Mouse (Mus musculus) liver, adult 2 months (tissue): Measurements from ENCODE around the gene Stx16. TPM values are rescaled to one million over a fixed set of nuclear protein-coding genes. Genes with fewer than 3 reads are reported as not detected.

Experiments used
- DNase-seq: peaks from one replicate; pipeline ENCODE4 v3.0.0-alpha.2; 2011; ENCODE audit warnings: low read depth, low spot score; ENCODE audit errors: extremely low read depth
- H3K27ac ChIP-seq: fragments of 200-500 bp; replicated peaks from 2 replicates; pipeline ENCODE4 v1.5.1; 2012; ENCODE audit warnings: low read depth, mild to moderate bottlenecking, control low read depth, inconsistent platforms, low read length; ENCODE audit not compliant: insufficient read depth
- H3K27me3 ChIP-seq: fragments of 200-500 bp; 2 replicates; pipeline ENCODE4 v1.6.1; 2012; ENCODE audit warnings: mild to moderate bottlenecking, moderate library complexity, low read length, inconsistent platforms; ENCODE audit not compliant: control insufficient read depth, insufficient read depth
- H3K36me3 ChIP-seq: fragments of 200-500 bp; 2 replicates; pipeline ENCODE4 v1.6.1; 2012; ENCODE audit warnings: low read length, inconsistent platforms; ENCODE audit not compliant: control insufficient read depth, insufficient read depth
- H3K4me1 ChIP-seq: fragments of 200-500 bp; 2 replicates; pipeline ENCODE4 v1.6.1; 2011; ENCODE audit warnings: low read length; ENCODE audit not compliant: control insufficient read depth, insufficient read depth
- H3K4me3 ChIP-seq: fragments of 200-500 bp; 2 replicates; pipeline ENCODE4 v1.5.1; 2011; ENCODE audit warnings: low read depth, mild to moderate bottlenecking, control low read depth, low read length, moderate library complexity; ENCODE audit not compliant: insufficient read depth
- H3K79me2 ChIP-seq: fragments of 200-500 bp; 2 replicates; pipeline ENCODE4 v1.6.1; 2012; ENCODE audit warnings: inconsistent platforms, mild to moderate bottlenecking, low read length, moderate library complexity; ENCODE audit not compliant: control insufficient read depth, insufficient read depth
- H3K9ac ChIP-seq: fragments of 200-500 bp; 2 replicates; pipeline ENCODE4 v1.6.1; 2012; ENCODE audit warnings: low read depth, mild to moderate bottlenecking, control low read depth, inconsistent platforms, low read length
- CTCF ChIP-seq: fragments of 200-500 bp; IDR thresholded peaks from 2 replicates; pipeline ENCODE4 v1.5.1; 2011; ENCODE audit warnings: low read depth, low read length, control low read depth
- POLR2A ChIP-seq: fragments of 200-500 bp; IDR thresholded peaks from 2 replicates; pipeline ENCODE4 v1.6.1; 2011; ENCODE audit warnings: low read length, control low read depth; ENCODE audit not compliant: insufficient read depth; ENCODE audit errors: extremely low read depth
- WGBS: fragments of 180-500 bp; shearing (Covaris S2); methylation state at CpG from one replicate; pipeline ENCODE4 v1.1.7; 2018; 5-methylcytosine and 5-hydroxymethylcytosine counted together
- polyA plus RNA-seq: library from polyadenylated mRNA; depleted of rRNA; stranded (reverse); fragments of >200 nt; gene quantifications from 2 replicates; pipeline ENCODE4 v1.2.3, GENCODE M21; 2012; rRNA removed
- total RNA-seq: library from RNA; depleted of rRNA; stranded (reverse); fragments of >200 nt; gene quantifications from 2 replicates; pipeline ENCODE4 v1.2.3, GENCODE M21; 2014; rRNA removed

Gene Stx16
- total and polyA plus RNA-seq, 2 experiments, result 10.5 to 14.6 TPM

DNA sequence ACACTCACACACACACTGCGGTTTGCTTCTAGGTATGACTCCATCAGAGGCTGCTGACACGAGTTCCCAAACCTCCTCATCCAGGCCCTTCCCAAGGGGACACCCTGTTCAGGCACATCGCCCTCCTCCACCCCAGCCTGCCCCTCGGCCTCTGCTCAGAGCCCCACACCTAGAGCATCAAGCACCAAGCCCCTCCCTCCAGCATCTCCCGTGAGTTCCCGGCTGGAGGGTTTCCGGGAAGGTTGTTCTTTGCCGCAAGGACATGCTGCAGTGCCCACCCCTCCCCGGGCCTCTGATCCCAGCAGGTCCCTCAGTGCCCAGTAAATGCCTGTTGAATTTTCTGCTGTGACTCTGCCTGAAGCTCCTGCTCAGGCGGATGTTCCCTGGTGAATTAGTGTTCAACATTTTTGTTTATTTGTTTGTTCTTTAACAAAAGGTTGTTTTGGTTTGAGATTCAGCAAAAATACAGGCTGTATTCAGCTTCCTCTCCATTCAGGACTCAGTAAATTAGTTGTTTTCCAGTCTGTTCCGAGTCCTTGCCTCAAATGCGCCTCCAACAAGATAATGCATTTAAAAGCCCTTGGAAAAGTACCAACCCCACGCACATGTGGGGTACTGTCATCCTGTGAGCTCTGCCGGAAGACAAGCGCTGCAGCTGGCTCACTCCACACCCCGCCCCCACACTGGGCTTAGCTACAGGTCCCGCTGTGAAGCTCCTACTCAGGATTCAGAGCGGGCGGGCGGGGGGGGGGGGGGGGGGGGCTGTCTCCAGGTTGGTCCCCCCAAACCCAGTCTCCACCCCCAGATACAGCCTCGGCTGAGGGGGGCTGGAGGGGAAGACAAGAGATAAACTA lies 50.6 kb downstream of the Stx16 start:
- no peak for DNase-seq
- H3K79me2 ChIP-seq, result no peaks in the 10 kb centered on the region
- no peak overlapping the region for H3K4me3 ChIP-seq
- no peak overlapping the region for H3K27ac ChIP-seq
- H3K9ac ChIP-seq, result no peak overlapping the region
- WGBS, result 27% methylated on average over 21 of the region's 21 CpGs
- no peak for TF ChIP-seq CTCF
- TF ChIP-seq POLR2A, result no peak
- no peaks in the 10 kb centered on the region for H3K27me3 ChIP-seq
- H3K4me1 ChIP-seq, result no peaks in the 10 kb centered on the region
- peaks cover 11% of the 10 kb centered on the region; the same call in 1 of the 2 replicates for H3K36me3 ChIP-seq

DNA sequence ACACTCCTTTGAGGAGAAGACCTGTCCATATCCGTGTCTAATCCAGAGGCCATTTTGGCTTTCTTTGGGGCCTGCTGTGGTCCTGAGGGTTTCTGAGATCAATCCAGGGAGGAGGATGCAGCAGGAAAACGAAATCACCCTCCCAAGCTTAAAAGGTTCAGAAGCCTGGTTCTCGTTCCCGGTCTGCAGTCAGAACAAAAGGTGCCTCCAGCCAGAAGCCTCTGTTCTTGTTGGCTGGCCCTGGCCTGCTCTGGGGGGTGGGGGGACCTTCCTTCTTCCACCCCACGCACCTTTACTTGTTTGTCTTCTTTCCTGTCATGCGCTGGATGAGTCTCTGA lies 51.2 kb downstream of the Stx16 start:
- no peak overlapping the region for H3K27ac ChIP-seq
- no peak for DNase-seq
- WGBS, result 70% methylated on average over 6 of the region's 6 CpGs
- no peaks in the 10 kb centered on the region for H3K79me2 ChIP-seq
- no peaks in the 10 kb centered on the region for H3K4me1 ChIP-seq
- H3K27me3 ChIP-seq, result no peaks in the 10 kb centered on the region
- no peak overlapping the region for H3K9ac ChIP-seq
- peaks cover 7% of the 10 kb centered on the region; the same call in 1 of the 2 replicates for H3K36me3 ChIP-seq
- TF ChIP-seq POLR2A (no peak), CTCF (no peak)
- H3K4me3 ChIP-seq, result no peak overlapping the region

GRCm38 (mm10) chr2:174128926-174129325 lies 52.8 kb downstream of the Stx16 start:
- 90% methylated on average over 6 of the region's 6 CpGs for WGBS
- TF ChIP-seq CTCF (no peak), POLR2A (no peak)

GRCm38 (mm10) chr2:174130468-174131097 lies 54.5 kb downstream of the Stx16 start:
- no peaks in the 10 kb centered on the region for H3K27me3 ChIP-seq
- H3K9ac ChIP-seq, result no peak overlapping the region
- no peaks in the 10 kb centered on the region for H3K79me2 ChIP-seq
- H3K4me3 ChIP-seq, result no peak overlapping the region
- H3K27ac ChIP-seq, result no peak overlapping the region
- H3K4me1 ChIP-seq, result peaks cover 2% of the 10 kb centered on the region; the same call in 1 of the 2 replicates
- WGBS, result 88% methylated on average over 8 of the region's 8 CpGs
- H3K36me3 ChIP-seq, result no peaks in the 10 kb centered on the region
- no peak for DNase-seq
- TF ChIP-seq POLR2A (no peak), CTCF (no peak)

More at GRCm38 (mm10) chr2:174128926-174129325, 52.8 kb downstream of the Stx16 start:
- DNase-seq, result no peak
- peaks cover 2% of the 10 kb centered on the region; the same call in 1 of the 2 replicates for H3K4me1 ChIP-seq
- H3K4me3 ChIP-seq, result no peak overlapping the region
- no peaks in the 10 kb centered on the region for H3K79me2 ChIP-seq
- no peaks in the 10 kb centered on the region for H3K36me3 ChIP-seq
- H3K27me3 ChIP-seq, result no peaks in the 10 kb centered on the region
- H3K9ac ChIP-seq, result no peak overlapping the region
- H3K27ac ChIP-seq, result no peak overlapping the region

- Histone ChIP-seq H3K36me3 (no peaks in the 10 kb centered on the region), H3K79me2 (no peaks in the 10 kb centered on the region), H3K27me3 (no peaks in the 10 kb centered on the region), H3K4me1 (peaks cover 2% of the 10 kb centered on the region; the same call in 1 of the 2 replicates), H3K4me3 (no peak overlapping the region), H3K9ac (peak overlapping the region; percentile 35; the same call in 1 of the 2 replicates), H3K27ac (no peak overlapping the region)
- TF ChIP-seq CTCF, result no peak
- TF ChIP-seq POLR2A, result no peak
- DNase-seq, result peak; percentile 85
- WGBS, result 33% methylated on average over 8 of the region's 8 CpGs
Observed at GRCm38 (mm10) chr2:174132413-174132969, 56.4 kb downstream of the Stx16 start.

Other genes starting within 250 kb of the Stx16 start
- 39.7 and 43.4 TPM in 2 replicates for gene Npepl1, start 34.0 kb downstream of the Stx16 start, total RNA-seq
- 70.6 and 81.0 TPM in 2 replicates for gene Npepl1, start 34.0 kb downstream of the Stx16 start, polyA plus RNA-seq
- gene Gnas, start 208.0 kb downstream of the Stx16 start, total RNA-seq, result 201 and 240 TPM in 2 replicates
- 412 and 417 TPM in 2 replicates for gene Gnas, start 208.0 kb downstream of the Stx16 start, polyA plus RNA-seq